Mouse (Mus musculus): ENCODE measurements around the gene Pip5k1b.
A peak's percentile ranks its signal among the peaks of the same experiment; 100 is the strongest.

Gene Pip5k1b

GRCm38 (mm10) chr19:24312556-24313342 is 242.9 kb downstream of the Pip5k1b start:
- DNase-seq (ENCODE audit: inconsistent age in 2 of 2, low spot score in 1 of 2), result no peak

GRCm38 (mm10) chr19:24312046-24312445 is 243.6 kb downstream of the Pip5k1b start:
- DNase-seq (ENCODE audit: inconsistent age in 2 of 2, low spot score in 1 of 2), result no peak

- peak; percentile 66 to 85 for DNase-seq (ENCODE audit: inconsistent age in 2 of 2, low spot score in 1 of 2)
Measured at GRCm38 (mm10) chr19:24308305-24308705, 247.4 kb downstream of the Pip5k1b start.

GRCm38 (mm10) chr19:24307271-24308221 is 248.1 kb downstream of the Pip5k1b start:
- peak; percentile 29 to 77 for DNase-seq (ENCODE audit: inconsistent age in 2 of 2, low spot score in 1 of 2)

DNA sequence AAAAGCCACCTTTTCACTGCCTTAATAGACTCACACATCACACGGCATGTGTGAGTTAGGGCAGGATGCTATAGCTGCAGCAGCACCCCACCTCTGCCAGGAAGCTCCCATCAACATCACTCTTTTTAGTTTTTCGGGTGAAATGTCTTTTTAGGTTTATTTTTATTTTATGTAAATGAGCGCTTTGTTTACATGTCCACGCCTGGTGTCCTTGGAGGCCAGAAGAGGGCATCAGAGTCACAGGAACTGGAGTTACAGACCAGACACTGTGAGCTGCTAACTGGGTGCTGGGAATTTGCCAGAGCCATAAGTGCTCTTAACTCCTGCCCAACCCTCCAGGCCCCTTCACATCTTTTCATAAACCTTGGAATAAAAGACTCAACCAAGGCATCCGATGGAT is 249.3 kb downstream of the Pip5k1b start:
- no peak for DNase-seq (ENCODE audit: inconsistent age in 2 of 2, low spot score in 1 of 2)

GRCm38 (mm10) chr19:24302198-24302597 is 253.5 kb downstream of the Pip5k1b start:
- no peak for DNase-seq (ENCODE audit: inconsistent age in 2 of 2, low spot score in 1 of 2)

GRCm38 (mm10) chr19:24301768-24302148 is 253.9 kb downstream of the Pip5k1b start:
- no peak for DNase-seq (ENCODE audit: inconsistent age in 2 of 2, low spot score in 1 of 2)

GRCm38 (mm10) chr19:24300994-24301767 is 254.5 kb downstream of the Pip5k1b start:
- peak; percentile 69 to 90 for DNase-seq (ENCODE audit: inconsistent age in 2 of 2, low spot score in 1 of 2)

GRCm38 (mm10) chr19:24293537-24293936 is 262.1 kb downstream of the Pip5k1b start:
- no peak for DNase-seq (ENCODE audit: inconsistent age in 2 of 2, low spot score in 1 of 2)

GRCm38 (mm10) chr19:24284187-24284586 is 271.5 kb downstream of the Pip5k1b start:
- DNase-seq (ENCODE audit: inconsistent age in 2 of 2, low spot score in 1 of 2), result peak; percentile 49 to 92

DNA sequence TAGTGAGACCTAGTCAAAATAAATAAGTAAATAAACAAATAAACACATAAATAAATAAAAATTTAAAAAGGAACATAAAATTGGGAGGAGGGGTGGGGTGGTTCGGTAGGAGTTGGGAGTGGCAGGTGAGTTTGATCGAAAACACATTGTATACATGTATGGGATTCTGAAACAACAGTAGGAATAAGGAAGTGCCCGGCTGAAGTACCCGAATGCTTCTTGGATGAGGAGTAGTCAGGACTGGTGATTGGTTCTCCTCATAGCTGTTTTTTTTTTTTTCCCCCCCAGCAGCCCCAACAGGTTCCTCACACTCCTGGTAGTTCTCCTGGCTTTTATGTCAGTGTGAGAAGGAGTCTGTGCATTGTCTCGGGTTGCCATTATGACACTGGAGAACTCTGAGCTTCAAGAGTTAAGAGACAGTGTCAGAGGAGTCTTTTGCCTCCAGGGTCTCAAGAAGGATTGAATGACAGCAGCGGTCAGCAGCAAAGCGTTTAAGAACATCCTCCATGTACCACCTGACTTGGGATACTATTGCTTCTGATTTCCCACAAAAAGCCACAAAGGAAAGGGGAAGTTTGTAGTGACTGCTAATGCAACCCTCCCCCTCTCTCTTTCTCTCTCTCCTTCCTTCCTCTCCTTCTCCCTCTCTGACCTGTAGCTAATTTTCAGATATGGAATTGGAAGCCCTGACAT is 274.2 kb downstream of the Pip5k1b start:
- DNase-seq (ENCODE audit: inconsistent age in 2 of 2, low spot score in 1 of 2), result no peak

DNA sequence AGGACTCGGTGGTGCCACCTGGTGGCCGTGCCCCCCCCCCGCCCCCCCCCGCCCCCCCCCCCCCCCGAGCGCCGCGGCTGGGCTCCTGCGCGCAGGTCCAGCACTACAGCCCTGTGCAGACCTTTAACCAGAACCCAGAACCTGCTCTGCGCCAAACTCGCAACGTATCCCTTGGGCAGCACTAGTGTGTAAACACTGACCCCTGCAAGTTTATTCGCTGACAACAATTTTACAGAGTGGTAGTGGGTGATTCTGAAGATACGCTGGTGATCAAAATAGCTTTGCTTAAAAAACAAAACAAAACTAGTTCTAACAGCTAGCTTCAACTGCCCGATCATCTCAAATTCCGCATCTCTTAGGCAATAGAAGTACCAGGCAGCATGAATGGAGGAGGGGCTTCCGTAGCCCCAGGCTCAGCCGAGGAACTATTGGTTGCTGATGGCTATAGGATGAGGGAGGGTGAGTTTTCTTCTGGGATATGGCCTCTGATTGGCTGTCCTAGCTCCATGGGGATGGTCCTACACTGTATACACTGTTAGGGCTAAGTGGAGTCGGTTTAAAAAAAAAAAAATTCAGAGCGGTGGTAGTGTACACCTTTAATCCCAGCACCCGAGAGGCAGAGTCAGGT is 275.0 kb downstream of the Pip5k1b start, which contains the start of gene Fxn:
Gene Fxn, minus strand, starts transcription at position 5 of the 628 bp plus-strand sequence.
- no peak for DNase-seq (ENCODE audit: inconsistent age in 2 of 2, low spot score in 1 of 2)

GRCm38 (mm10) chr19:24279706-24280600 is 275.7 kb downstream of the Pip5k1b start:
- DNase-seq (ENCODE audit: inconsistent age in 2 of 2, low spot score in 1 of 2), result peak; percentile 86 to 95

DNA sequence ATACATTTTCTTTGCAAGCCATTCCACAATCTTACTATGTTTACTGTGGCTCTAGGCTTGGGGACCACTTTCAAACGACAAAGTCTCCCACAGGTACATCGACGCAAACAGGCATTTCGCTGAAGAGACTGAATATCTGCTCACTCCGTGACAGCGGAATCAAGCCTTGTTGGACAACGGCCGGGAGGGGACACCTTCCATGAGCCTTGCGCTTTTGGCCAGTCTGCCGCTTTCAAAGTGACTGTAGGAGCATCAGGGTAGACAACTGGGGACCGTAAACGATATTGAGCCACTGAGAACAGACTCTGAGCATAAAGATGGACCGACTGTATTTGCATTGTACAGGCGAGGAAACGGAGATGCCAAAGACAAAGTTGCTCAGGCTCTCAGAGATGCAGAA is 276.8 kb downstream of the Pip5k1b start:
- DNase-seq (ENCODE audit: inconsistent age in 2 of 2, low spot score in 1 of 2), result no peak

GRCm38 (mm10) chr19:24274281-24274680 is 281.4 kb downstream of the Pip5k1b start:
- DNase-seq (ENCODE audit: inconsistent age in 2 of 2, low spot score in 1 of 2), result no peak

- peak; percentile 84 to 93 for DNase-seq (ENCODE audit: inconsistent age in 2 of 2, low spot score in 1 of 2)
Measured at GRCm38 (mm10) chr19:24271746-24272426, 283.8 kb downstream of the Pip5k1b start.

- peak; percentile 64 to 85 for DNase-seq (ENCODE audit: inconsistent age in 2 of 2, low spot score in 1 of 2)
Measured at GRCm38 (mm10) chr19:24271326-24271725, 284.3 kb downstream of the Pip5k1b start.

- no peak for DNase-seq (ENCODE audit: inconsistent age in 2 of 2, low spot score in 1 of 2)
Measured at GRCm38 (mm10) chr19:24268531-24268930, 287.1 kb downstream of the Pip5k1b start.

Measured in adrenal gland, adult (tissue).